Mouse (Mus musculus): ENCODE results near the gene Gse1. TPM values are rescaled to one million over a fixed set of nuclear protein-coding genes. Genes with fewer than 3 reads are reported as not detected.
A peak's percentile ranks its signal among the peaks of the same experiment; 100 is the strongest.

Gene Gse1
- total and polyA plus RNA-seq, 3 experiments: 12.1 to 24.3 (median 21.0) TPM

GRCm38 (mm10) chr8:120534504-120535368, 306.5 kb downstream of the Gse1 start:
- 31% methylated on average over 14 of the region's 14 CpGs for WGBS
- intact Hi-C loops (cut with DNase I): loop anchor here (1.0 to 5.0 kb wide), 6 partner anchors 46 to 307 kb away; partner anchors contain the start of gene Gse1
- peak; percentile 83 to 86 for DNase-seq
- Histone ChIP-seq H3K27ac (no peak overlapping the region), H3K36me3 (ENCODE audit: control insufficient read depth, insufficient read depth, low read length) (no peaks in the 10 kb centered on the region), H3K4me3 (no peak overlapping the region), H3K27me3 (ENCODE audit: control insufficient read depth, insufficient read depth, low read length) (no peaks in the 10 kb centered on the region), H3K4me1 (ENCODE audit: control insufficient read depth, insufficient read depth, low read length) (peaks cover 9% of the 10 kb centered on the region), H3K9ac (ENCODE audit: low read depth, low read length) (no peak overlapping the region), H3K79me2 (replicated peaks; ENCODE audit: control insufficient read depth, insufficient read depth, low read length) (no peaks in the 10 kb centered on the region)
- TF ChIP-seq POLR2A (IDR thresholded peaks at IDR 0.05; ENCODE audit: insufficient read depth, low read depth, low read length) (no peak), EP300 (IDR thresholded peaks at IDR 0.05; ENCODE audit: insufficient read depth, low read depth, low read length) (peak; percentile 99)

GRCm38 (mm10) chr8:120535452-120536305, 307.4 kb downstream of the Gse1 start:
- TF ChIP-seq POLR2A (IDR thresholded peaks at IDR 0.05; ENCODE audit: insufficient read depth, low read depth, low read length) (no peak), EP300 (IDR thresholded peaks at IDR 0.05; ENCODE audit: insufficient read depth, low read depth, low read length) (no peak), CTCF (IDR thresholded peaks at IDR 0.05) (no peak)
- peak; percentile 78 to 80 for DNase-seq
- 2% methylated on average over 73 of the region's 79 CpGs for WGBS
- peak overlapping the region; percentile 59 for H3K4me3 ChIP-seq
- H3K4me1 ChIP-seq (ENCODE audit: control insufficient read depth, insufficient read depth, low read length): peaks cover 10% of the 10 kb centered on the region
- H3K27ac ChIP-seq: peak overlapping the region; percentile 84
- intact Hi-C loops (cut with DNase I): loop anchor here (1.0 to 5.0 kb wide), 6 partner anchors 47 to 308 kb away; partner anchors contain the start of gene Gse1
- no peaks in the 10 kb centered on the region for H3K36me3 ChIP-seq (ENCODE audit: control insufficient read depth, insufficient read depth, low read length)
- no peaks in the 10 kb centered on the region for H3K27me3 ChIP-seq (ENCODE audit: control insufficient read depth, insufficient read depth, low read length)
- H3K9ac ChIP-seq (ENCODE audit: low read depth, low read length): peak overlapping the region; percentile 54
- no peaks in the 10 kb centered on the region for H3K79me2 ChIP-seq (replicated peaks; ENCODE audit: control insufficient read depth, insufficient read depth, low read length)

- Histone ChIP-seq H3K79me2 (replicated peaks; ENCODE audit: control insufficient read depth, insufficient read depth, low read length) (no peaks in the 10 kb centered on the region), H3K9ac (ENCODE audit: low read depth, low read length) (peak overlapping the region; percentile 54), H3K4me3 (peak overlapping the region; percentile 59), H3K4me1 (ENCODE audit: control insufficient read depth, insufficient read depth, low read length) (peaks cover 10% of the 10 kb centered on the region), H3K36me3 (ENCODE audit: control insufficient read depth, insufficient read depth, low read length) (no peaks in the 10 kb centered on the region), H3K27me3 (ENCODE audit: control insufficient read depth, insufficient read depth, low read length) (no peaks in the 10 kb centered on the region), H3K27ac (peak overlapping the region; percentile 84)
- DNase-seq: peak in 1 of 2 experiments; percentile 62
- intact Hi-C loops (cut with DNase I): loop anchor here (5.0 kb wide), 1 partner anchor 309 kb away; the partner anchor contains the start of gene Gse1
- TF ChIP-seq POLR2A (IDR thresholded peaks at IDR 0.05; ENCODE audit: insufficient read depth, low read depth, low read length) (no peak), EP300 (IDR thresholded peaks at IDR 0.05; ENCODE audit: insufficient read depth, low read depth, low read length) (no peak), CTCF (IDR thresholded peaks at IDR 0.05) (no peak)
- under 1% methylated on average over 59 of the region's 61 CpGs for WGBS
Observed at GRCm38 (mm10) chr8:120536306-120537206, 308.3 kb downstream of the Gse1 start.

GRCm38 (mm10) chr8:120537207-120537817, 309.1 kb downstream of the Gse1 start:
- Histone ChIP-seq H3K9ac (ENCODE audit: low read depth, low read length) (peak overlapping the region; percentile 73), H3K27me3 (ENCODE audit: control insufficient read depth, insufficient read depth, low read length) (no peaks in the 10 kb centered on the region), H3K36me3 (ENCODE audit: control insufficient read depth, insufficient read depth, low read length) (no peaks in the 10 kb centered on the region), H3K4me3 (peak overlapping the region; percentile 59), H3K4me1 (ENCODE audit: control insufficient read depth, insufficient read depth, low read length) (peaks cover 10% of the 10 kb centered on the region), H3K27ac (peak overlapping the region; percentile 84), H3K79me2 (replicated peaks; ENCODE audit: control insufficient read depth, insufficient read depth, low read length) (no peaks in the 10 kb centered on the region)
- DNase-seq: peak; percentile 85 to 91
- WGBS: under 1% methylated on average over 74 of the region's 79 CpGs
- intact Hi-C loops (cut with DNase I): loop anchor here (5.0 kb wide), 1 partner anchor 310 kb away; the partner anchor contains the start of gene Gse1
- no peak for TF ChIP-seq POLR2A (IDR thresholded peaks at IDR 0.05; ENCODE audit: insufficient read depth, low read depth, low read length)
- no peak for TF ChIP-seq EP300 (IDR thresholded peaks at IDR 0.05; ENCODE audit: insufficient read depth, low read depth, low read length)
- no peak for TF ChIP-seq CTCF (IDR thresholded peaks at IDR 0.05)

All from heart, adult 2 months (tissue).